ENCODE assay signal across 11 mouse cellular contexts in genomic region chr16:76293765-76294463, GRCm38 (mm10).
DNase-seq lines count a peak whose midpoint lies in the region; ATAC-seq lines count a peak whose summit lies in the region.
"Had no signal": no experiment of that assay in that cellular context is flagged by ENCODE, and none has a peak within 500 bp of the region (broad histone marks: within the 10 kb centered on the region; RNA-seq: fewer than 3 reads in every experiment).

No protein-coding gene starts in this region.

- peaks cover 18 to 28% of the 10 kb centered on the region in 2 experiments for H3K4me1 ChIP-seq in heart, embryonic 14.5 days (ENCODE audit: control insufficient read depth in 2 of 2, insufficient read depth in 2 of 2, low read length in 2 of 2)
- H3K4me1 ChIP-seq in liver, embryonic 15.5 days (replicated peaks): peaks cover 25% of the 10 kb centered on the region

- no peaks in the 10 kb centered on the region for H3K9me3 ChIP-seq in heart, embryonic 14.5 days (ENCODE audit: control insufficient read depth, low read length)
- no peaks in the 10 kb centered on the region for H3K9me3 ChIP-seq in liver, embryonic 15.5 days (replicated peaks)
- H3K9me3 ChIP-seq: forebrain, embryonic 10.5 days had no signal

- H3K36me3 ChIP-seq in heart, embryonic 14.5 days (ENCODE audit: control insufficient read depth, insufficient read depth, low read length): peaks cover 51% of the 10 kb centered on the region
- H3K36me3 ChIP-seq in liver, embryonic 15.5 days (replicated peaks): peaks cover 66% of the 10 kb centered on the region

- WGBS in heart, embryonic 14.5 days: 45% methylated on average over 20 of the region's 20 CpGs
- 73% methylated on average over 20 of the region's 20 CpGs for WGBS in liver, embryonic 15.5 days (ENCODE audit: insufficient replicate concordance)

- H3K27ac ChIP-seq in heart, embryonic 14.5 days (replicated peaks in 1 of 2; ENCODE audit: control insufficient read depth in 1 of 2, insufficient read depth in 1 of 2, low read depth in 2 of 2, low read length in 2 of 2): peak overlapping the region; percentile 19 to 68
- peak overlapping the region; percentile 46 for H3K27ac ChIP-seq in liver, embryonic 15.5 days (replicated peaks)
- H3K27ac ChIP-seq: forebrain, embryonic 10.5 days had no signal

- H3K4me2 ChIP-seq in heart, embryonic 14.5 days (ENCODE audit: low read length): peak overlapping the region; percentile 9; the same call in 1 of the 2 replicates
- H3K4me2 ChIP-seq in liver, embryonic 15.5 days: peak overlapping the region; percentile 25

- H3K9ac ChIP-seq in heart, embryonic 14.5 days (ENCODE audit: low read length): no peak overlapping the region; the same call in 1 of the 2 replicates
- no peak overlapping the region for H3K9ac ChIP-seq in liver, embryonic 15.5 days

- no peak overlapping the region for H3K4me3 ChIP-seq in heart, embryonic 14.5 days (ENCODE audit: control insufficient read depth in 1 of 2, insufficient read depth in 1 of 2, low read depth in 1 of 2, low read length in 2 of 2)
- H3K4me3 ChIP-seq in liver, embryonic 15.5 days (replicated peaks): no peak overlapping the region
- H3K4me3 ChIP-seq: forebrain, embryonic 10.5 days had no signal

- DNase-seq in cerebellum, adult 9-11 months: peak; percentile 36
- DNase-seq in cerebellum, postnatal 36 days: no peak
- DNase-seq in adrenal gland, postnatal 14 days: peak; percentile 71
- no peak for DNase-seq in ovary, postnatal 14 days (ENCODE audit: low spot score)
- DNase-seq in left cerebral cortex, adult 18-20 months (ENCODE audit: low spot score in 2 of 2): no peak
- no peak for DNase-seq in layer of hippocampus, adult 11-12 months (ENCODE audit: low spot score)
- DNase-seq: kidney, adult 18-20 months; lung, postnatal 10 days had no signal

- ATAC-seq in heart, embryonic 14.5 days (ENCODE audit: insufficient number of reproducible peaks, insufficient read depth, low FRiP score, low read depth): peak; percentile 80
- ATAC-seq in liver, embryonic 15.5 days (ENCODE audit: insufficient read depth): peak; percentile 83

- H3K27me3 ChIP-seq in heart, embryonic 14.5 days (ENCODE audit: control insufficient read depth, insufficient read depth, low read length): no peaks in the 10 kb centered on the region
- no peaks in the 10 kb centered on the region for H3K27me3 ChIP-seq in liver, embryonic 15.5 days

Comparison
In these comparisons a context has a peak if more than half of its experiments do, and no peak if none do; other contexts are left out.
1. DNase-seq: peak in cerebellum, adult 9-11 months (single experiment) and adrenal gland, postnatal 14 days (single experiment); none in cerebellum, postnatal 36 days (0 of 2), ovary, postnatal 14 days (single experiment), left cerebral cortex, adult 18-20 months (0 of 2) and layer of hippocampus, adult 11-12 months (single experiment).